Mouse (Mus musculus) lung, adult 2 months (tissue): ENCODE measurements around the gene Ttll8.

Experiments used
- CTCF ChIP-seq: fragments of 200-500 bp; IDR thresholded peaks from 2 replicates; pipeline ENCODE4 v1.5.1; 2011; ENCODE audit warnings: mild to moderate bottlenecking, low read length, control low read depth; ENCODE audit not compliant: insufficient read depth
- POLR2A ChIP-seq: fragments of 200-500 bp; IDR thresholded peaks from 2 replicates; pipeline ENCODE4 v1.6.1; 2011; ENCODE audit warnings: low read depth, mild to moderate bottlenecking, control low read depth, low read length, borderline replicate concordance; ENCODE audit errors: extremely low read depth

DNA sequence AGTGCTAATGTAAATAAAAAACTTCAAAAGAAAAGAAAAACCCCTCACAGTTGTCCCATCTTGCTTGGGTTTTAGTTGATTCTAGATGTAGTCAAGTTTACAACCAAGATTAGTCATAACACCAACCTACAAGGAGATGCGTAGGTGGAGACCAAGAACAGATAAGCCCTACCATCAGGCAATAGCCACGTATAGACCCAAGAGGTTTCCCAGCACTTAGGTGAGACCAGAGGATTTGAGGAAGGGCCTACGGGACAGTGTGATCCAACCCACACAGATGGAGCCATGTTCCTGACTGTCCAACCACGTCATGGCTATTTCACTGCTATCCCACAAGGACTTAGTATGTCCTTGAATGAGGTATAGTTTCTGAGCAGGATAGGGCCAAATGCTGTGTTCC is 18.1 kb upstream of the Ttll8 start:
- no peak for TF ChIP-seq POLR2A
- TF ChIP-seq CTCF = no peak
